Mouse (Mus musculus): ENCODE results near the gene Umodl1.
A peak's percentile ranks its signal among the peaks of the same experiment; 100 is the strongest.

Gene Umodl1

GRCm38 (mm10) chr17:31000897-31001296, 46.5 kb downstream of the Umodl1 start:
- DNase-seq (ENCODE audit: low spot score in 2 of 2): no peak

DNA sequence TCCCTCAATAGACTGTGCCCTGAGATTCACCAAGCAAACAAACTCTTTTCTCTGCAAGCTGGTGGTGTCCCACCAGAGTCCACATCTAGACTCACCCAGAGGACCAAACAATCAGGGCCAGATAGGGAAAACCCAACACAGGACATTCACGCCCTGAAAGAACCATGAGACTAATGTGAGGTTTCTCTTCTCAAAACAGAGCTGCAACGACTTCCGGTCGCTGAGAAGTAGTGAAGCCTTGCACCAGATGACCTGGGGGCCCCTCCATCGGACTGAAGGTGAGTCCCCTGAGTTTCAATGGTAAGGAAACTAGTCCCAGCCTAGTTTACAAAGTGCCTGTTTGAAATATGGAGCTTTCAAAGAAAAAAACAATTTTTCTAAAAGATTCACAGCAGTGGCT, 48.2 kb downstream of the Umodl1 start:
- no peak for DNase-seq (ENCODE audit: low spot score in 2 of 2)

DNA sequence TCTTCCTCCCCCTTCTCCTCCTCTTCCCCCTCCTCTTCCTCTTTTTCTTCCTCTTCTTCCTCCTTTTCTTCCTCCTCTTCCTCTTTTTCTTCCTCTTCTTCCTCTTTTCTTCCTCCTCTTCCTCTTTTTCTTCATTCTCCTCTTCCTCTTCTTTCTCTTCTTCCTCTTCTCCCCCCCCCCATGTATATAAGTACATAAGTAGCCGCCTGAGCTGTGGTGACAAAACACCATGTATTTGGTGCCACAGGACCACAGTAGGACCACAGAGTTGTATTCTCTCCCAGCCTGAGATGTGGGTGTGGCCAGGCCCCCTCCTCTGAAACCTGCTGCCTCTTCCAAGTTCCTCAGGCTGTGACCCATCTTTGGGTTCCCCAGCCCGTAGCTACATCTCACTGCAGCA, 50.8 kb downstream of the Umodl1 start:
- no peak for DNase-seq (ENCODE audit: low spot score in 2 of 2)

DNA sequence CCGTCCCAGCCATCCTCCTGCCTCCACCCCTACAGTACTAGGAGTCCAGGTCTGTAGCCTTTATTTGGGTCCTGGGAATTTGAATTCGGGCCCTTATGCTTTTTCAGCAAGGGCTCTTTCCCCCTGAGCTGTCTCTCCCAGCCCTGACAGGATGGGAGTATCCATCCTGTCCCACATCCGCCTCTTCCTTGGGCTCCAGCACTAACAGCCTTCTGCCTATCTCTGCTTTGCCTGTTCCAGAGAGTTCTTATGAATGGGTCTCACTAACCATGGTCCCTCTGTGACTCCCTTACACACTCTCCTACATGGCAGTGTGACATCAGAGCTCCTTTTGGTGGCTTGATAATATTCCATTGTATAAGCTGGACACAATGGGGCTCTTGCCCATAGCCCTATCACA, 52.9 kb downstream of the Umodl1 start:
- no peak for DNase-seq (ENCODE audit: low spot score in 2 of 2)

- DNase-seq (ENCODE audit: low spot score in 2 of 2): no peak
Measured at GRCm38 (mm10) chr17:31008416-31008815, 54.0 kb downstream of the Umodl1 start.

GRCm38 (mm10) chr17:31011551-31012394, 57.3 kb downstream of the Umodl1 start:
- DNase-seq (ENCODE audit: low spot score in 2 of 2): peak; percentile 16

DNA sequence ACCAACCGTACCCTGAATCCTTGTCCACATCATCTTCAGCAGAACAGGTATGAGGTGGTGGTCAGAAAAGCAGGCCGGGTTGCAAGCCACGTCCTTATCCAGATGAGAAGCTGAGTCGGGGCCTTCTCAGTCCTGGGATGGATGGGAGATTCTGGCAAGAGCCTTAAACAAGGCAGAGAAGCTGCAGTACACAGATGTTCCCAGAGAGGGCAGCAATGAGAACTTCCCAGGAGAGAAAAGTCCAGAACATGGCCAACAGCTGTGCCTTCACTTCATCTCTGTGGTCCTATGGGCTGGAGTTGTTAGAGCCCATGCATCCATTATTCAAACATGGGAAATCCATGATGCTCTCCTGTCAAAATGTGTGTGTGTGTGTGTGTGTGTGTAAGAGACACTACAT, 63.8 kb downstream of the Umodl1 start:
- DNase-seq (ENCODE audit: low spot score in 2 of 2): peak in 1 of 2 experiments; percentile 28

GRCm38 (mm10) chr17:31019505-31019904, 65.1 kb downstream of the Umodl1 start:
- DNase-seq (ENCODE audit: low spot score in 2 of 2): peak in 1 of 2 experiments; percentile 42

DNA sequence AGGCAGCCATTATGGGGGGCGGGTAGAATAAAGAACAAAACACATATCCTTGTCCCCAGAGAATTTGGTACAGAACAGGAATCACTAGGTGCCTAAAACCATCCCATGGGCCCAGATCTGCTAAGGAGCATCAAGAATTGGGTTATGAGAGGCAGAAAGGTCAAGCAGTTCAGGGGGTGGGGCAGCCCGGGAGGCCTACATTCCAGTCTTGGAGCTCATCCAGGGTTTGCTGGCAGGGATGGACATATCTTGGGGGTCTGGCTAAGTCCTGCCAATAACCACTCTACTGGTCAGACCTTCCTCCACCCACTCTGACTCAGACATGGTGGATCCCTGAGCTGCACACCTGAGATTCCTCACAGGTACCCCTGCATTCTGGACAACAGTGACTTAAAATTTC, 65.6 kb downstream of the Umodl1 start:
- DNase-seq (ENCODE audit: low spot score in 2 of 2): no peak

DNA sequence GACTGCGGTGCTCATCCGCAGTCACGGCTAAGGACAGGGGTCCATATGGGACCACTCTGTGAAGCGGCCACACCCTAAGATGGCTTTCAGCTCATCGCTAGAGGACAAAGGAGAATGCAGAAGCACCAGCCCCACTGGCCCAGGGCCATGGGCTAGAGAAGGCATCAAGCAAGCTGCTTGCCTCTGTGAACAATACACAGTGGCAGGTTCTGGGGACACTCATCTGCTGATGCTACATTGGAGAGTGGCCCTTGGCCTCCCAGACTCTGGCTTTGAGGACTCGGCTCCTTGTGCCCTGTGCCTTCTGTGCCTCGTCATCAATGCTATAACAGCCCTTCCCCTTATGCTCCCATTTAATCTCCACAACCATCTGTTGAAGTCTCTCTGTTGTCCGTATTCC, 66.8 kb downstream of the Umodl1 start:
- DNase-seq (ENCODE audit: low spot score in 2 of 2): no peak

- no peak for DNase-seq (ENCODE audit: low spot score in 2 of 2)
Measured at GRCm38 (mm10) chr17:31024125-31024781, 69.8 kb downstream of the Umodl1 start.

DNA sequence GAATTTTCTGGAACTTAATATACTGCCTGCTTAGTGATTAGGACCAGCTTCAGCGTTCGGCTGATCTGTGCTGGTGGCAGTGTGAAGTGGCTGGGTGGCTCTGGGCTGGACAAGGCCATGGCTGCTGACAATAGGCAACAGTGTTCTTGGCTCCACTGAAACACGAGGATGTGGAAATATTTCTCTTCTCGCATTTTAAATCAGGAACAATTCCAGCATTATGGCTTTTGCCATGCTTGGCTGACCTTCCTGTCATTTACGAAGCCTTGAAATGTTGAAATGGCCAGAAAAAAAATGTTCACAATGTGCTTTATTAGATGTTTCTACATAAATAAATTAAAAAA, 70.3 kb downstream of the Umodl1 start:
- no peak for DNase-seq (ENCODE audit: low spot score in 2 of 2)

DNA sequence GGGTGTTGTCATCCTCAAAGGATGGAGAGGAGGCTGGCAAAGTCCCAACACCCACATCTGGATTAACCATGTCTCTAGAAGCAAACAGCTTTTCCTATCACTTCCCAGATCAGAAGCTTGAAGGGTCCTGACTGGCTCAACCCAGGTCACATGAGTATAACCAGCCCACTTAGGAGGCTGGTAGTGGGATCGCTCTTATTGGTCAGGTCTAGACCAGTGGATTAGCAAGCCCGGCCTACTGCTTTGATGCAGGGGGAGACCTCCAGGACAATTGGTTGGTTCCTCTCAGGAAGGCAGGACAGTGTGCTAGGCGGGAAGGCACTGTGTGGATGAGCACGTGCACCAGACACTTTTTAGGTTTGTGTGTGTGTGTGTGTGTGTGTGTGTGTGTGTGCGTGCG, 72.5 kb downstream of the Umodl1 start:
- DNase-seq (ENCODE audit: low spot score in 2 of 2): no peak

- DNase-seq (ENCODE audit: low spot score in 2 of 2): no peak
Measured at GRCm38 (mm10) chr17:31027723-31028122, 73.3 kb downstream of the Umodl1 start.

DNA sequence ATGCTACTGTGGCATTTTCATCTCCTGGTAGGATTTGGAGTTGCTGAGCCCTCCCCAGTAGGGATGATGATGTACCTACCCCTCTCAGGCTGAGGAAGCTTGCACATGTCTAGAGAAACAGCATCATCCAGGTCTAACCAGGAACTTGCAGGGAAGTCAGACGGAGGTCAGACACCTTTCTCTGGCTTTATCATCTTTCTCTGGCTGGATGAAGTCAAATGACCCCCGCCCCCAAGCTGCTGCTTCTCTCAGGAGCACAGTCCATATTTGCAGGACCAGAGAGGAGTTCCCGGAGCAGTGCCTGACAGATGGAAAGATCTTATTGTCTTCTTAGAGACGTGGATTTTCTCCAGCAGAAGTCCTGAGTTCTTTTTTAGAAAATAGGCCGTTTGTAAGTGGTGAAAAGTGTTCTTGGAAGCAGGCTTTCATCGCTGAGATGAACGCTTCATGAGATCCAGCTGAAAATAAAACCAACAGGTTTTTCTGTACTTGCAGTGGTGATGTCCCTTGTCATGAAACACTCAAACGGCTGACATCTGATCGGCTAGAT, 74.5 kb downstream of the Umodl1 start:
- DNase-seq (ENCODE audit: low spot score in 2 of 2): no peak

DNA sequence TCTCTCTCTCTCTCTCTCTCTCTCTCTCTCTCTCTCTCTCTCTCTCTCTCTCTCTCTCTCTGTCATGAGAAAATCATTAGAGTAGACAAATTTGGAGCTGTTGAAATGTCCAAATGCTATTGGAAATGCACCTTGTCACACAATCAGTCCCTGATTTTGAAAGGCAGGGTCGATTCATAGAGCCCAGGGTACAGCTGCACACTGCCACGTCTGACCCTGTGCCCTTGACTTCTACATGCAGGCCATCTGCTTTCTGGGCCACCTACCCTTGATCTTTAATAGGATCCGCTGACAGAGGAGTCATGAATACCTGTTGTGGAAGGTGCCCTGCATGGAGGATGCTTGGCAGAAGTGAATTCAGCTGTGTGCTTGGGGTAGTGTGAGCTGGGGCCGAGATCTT, 75.0 kb downstream of the Umodl1 start:
- DNase-seq (ENCODE audit: low spot score in 2 of 2): no peak

- no peak for DNase-seq (ENCODE audit: low spot score in 2 of 2)
Measured at GRCm38 (mm10) chr17:31032341-31032740, 77.9 kb downstream of the Umodl1 start.

DNA sequence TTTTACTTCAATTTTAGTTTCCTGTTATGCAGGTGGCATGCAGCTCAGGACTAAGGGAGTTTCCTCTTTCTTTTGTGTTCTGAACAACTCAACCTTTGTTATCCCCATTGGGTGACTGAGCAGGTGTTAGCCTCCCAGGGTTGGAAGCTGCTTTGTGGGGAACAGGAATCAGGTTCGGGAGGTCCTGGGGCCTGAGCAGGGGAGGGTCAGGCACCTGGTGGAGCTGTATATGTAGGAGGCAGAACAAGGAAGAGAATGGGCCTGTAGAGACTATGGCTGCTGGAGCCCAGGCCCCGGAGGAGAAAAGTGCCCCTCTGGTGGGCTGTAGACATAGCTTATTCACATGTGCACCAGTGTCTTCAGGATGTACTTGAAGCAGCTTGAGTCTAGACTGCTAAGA, 78.8 kb downstream of the Umodl1 start:
- DNase-seq (ENCODE audit: low spot score in 2 of 2): no peak

- DNase-seq (ENCODE audit: low spot score in 2 of 2): no peak
Measured at GRCm38 (mm10) chr17:31034165-31034564, 79.7 kb downstream of the Umodl1 start.

DNA sequence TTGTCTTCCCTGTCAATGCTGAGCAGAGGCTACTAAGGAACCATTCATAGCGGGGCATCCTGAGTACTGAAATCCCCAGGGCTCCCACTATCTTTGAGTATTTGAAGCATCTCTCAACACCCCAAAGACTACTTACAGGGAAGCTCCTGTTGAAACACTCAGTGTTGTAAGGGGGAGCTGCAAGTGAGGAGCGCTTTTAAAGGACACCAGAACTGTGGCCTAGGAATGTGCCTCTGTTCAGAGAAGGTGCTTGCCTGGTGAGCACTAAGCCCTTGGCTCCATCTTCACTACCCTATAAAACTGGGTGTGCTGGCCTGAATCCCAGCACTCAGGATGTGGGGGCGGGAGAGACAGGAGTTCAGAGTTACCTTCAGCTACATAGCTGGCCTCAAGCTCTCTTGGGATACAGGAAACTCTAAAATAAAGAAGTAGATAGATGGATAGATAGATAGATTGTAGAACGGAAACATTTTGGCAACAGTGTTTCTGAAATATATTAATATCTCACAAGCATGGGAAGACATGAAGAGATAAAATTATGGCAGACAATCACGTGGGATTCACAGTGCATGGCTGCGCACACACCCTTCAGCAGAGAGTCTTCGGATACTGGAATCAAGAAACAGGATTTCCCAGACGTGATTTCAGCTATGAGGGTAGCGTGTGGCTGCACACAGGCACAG, 80.4 kb downstream of the Umodl1 start:
- DNase-seq (ENCODE audit: low spot score in 2 of 2): no peak

DNA sequence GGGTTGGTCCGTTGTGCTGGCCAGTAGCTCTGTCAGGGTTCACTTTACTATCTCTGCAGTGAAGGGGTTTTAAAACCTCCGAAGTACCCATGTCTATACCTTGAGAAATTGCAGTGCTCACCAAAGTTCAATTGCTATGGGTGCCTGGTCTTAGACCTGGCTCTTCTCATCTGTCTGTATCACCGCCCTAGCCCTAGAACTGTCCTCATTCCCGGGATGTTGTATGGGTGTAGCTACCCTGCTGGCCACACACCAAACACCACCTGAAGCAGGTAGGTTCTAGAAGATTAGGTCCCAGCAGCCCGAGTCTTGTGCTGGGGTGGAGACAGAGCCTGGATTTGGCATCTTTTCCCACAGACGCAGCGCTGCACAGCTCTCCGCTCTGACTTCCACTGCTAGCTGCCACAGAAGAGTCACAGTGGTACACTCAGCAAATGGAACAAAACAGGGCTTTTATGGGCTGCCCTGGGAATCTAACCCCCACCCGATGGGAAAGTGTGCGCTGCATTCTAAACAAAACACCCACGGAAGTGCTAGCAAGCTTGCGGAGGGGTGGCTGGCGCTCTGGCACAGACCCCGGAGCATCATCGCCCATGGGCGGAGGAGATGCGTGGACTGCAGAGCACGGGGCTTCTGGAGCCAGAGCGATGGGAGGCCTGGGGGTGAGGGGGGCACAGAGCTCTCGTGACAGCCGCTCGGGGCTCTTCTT, 81.9 kb downstream of the Umodl1 start:
- no peak for DNase-seq (ENCODE audit: low spot score in 2 of 2)

DNA sequence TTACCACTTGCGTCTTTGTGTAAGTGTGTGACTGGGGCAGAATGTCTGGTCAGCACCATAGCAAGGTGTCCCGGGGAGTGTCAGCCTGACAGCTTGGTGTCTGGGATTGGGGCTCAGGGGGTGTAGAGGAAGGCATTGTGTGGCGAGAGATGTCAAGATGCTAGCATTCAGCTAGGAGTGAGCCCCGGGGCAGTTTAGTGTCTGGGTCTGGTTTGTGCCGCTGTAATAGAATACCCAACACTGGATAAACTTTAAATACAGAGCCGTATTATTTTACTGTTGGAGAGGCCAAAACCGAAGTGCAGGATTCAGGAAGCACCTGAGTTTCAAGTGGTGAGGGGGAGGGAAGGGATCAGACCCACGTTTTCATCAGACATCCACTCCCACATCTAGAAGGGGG, 82.9 kb downstream of the Umodl1 start:
- DNase-seq (ENCODE audit: low spot score in 2 of 2): no peak
